Mouse (Mus musculus): ENCODE measurements around the gene Gnai3.

- TF ChIP-seq POLR2A (IDR thresholded peaks at IDR 0.05; ENCODE audit: borderline replicate concordance, extremely low read depth, low read depth, low read length) (no peak), CTCF (IDR thresholded peaks at IDR 0.05; ENCODE audit: insufficient read depth, low read length) (no peak)
Measured at GRCm38 (mm10) chr3:108088842-108089380, 57.0 kb downstream of the Gnai3 start.

All from lung, adult 2 months (tissue).